Mouse (Mus musculus) lung, adult 2 months (tissue): ENCODE results near the gene Lix1.

Source experiments
- CTCF ChIP-seq: fragments of 200-500 bp; IDR thresholded peaks from 2 replicates; pipeline ENCODE4 v1.5.1; 2011; ENCODE audit warnings: mild to moderate bottlenecking, low read length, control low read depth; ENCODE audit not compliant: insufficient read depth
- POLR2A ChIP-seq: fragments of 200-500 bp; IDR thresholded peaks from 2 replicates; pipeline ENCODE4 v1.6.1; 2011; ENCODE audit warnings: low read depth, mild to moderate bottlenecking, control low read depth, low read length, borderline replicate concordance; ENCODE audit errors: extremely low read depth

DNA sequence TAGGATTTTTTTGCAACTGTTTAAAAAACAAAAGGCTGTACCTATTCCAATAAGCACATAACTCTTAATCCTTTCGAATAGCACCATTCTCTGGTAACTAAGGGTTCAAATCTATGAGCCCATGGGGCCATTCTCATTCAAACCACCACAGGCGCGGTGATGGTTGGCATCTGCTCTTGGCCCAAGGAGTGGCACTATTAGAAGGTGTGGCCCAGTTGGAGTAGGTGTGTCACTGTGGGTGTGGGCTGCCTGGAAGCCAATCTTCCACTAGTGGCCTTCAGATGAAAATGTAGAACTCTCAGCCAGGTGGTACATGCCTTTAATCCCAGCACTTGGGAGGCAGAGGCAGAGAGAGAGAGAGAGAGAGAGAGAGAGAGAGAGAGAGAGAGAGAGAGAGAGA lies 11.7 kb downstream of the Lix1 start:
- TF ChIP-seq POLR2A (no peak), CTCF (no peak)
